Comparison of ENCODE assay signal across 8 mouse cellular contexts in the genomic region with DNA sequence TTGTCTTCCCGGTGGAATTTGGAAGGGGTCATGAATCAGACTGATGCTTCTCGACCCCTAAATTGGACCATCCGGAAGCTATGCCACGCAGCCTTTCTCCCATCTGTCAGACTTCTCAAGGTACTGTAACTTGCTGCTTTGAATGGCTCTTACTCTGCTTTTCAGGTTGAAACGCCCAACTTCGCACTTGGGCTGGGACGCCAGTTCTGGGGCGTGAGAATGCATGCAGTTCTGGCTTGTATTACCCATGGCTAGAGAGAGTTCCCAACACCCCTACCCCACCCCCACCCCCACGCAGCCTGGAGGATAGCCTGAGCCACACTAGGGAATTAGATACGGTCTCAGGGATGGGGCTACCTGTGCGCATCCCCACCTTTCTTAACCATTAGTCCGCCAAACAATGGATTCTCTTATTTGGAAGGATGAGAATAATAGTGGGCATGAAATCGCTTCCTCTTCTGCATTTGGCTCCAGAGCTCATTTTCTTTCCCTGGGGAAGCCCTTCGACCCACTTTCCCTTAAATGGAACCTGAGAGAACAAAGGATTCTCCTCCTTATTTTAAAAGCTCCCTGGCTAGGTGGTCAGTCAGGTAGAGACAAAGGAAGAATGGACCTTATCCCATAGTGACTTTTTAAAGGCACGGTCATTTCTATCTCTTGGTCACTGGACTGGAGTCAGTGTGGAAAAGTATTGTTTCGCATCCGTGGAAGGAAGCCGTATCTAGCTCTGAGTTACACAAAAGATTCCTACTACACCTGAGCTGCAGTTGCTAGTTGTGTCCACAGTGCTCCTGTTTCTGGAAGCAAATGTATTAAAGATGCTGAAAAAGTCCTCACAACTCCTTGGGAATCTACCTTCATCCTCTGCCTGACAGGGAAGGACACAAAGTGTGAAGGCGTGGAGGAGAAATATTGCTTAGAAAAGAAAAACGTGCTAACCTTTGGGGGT.
DNase-seq lines count a peak whose midpoint lies in the region; ATAC-seq and TF ChIP-seq lines count a peak whose summit lies in the region.

No protein-coding gene starts in this region.

- WGBS in kidney, embryonic 14.5 days, result 25% methylated on average over 20 of the region's 20 CpGs
- 29% methylated on average over 20 of the region's 20 CpGs for WGBS in embryonic facial prominence, embryonic 10.5 days
- WGBS in hindbrain, embryonic 12.5 days, result 28% methylated on average over 20 of the region's 20 CpGs
- 16% methylated on average over 20 of the region's 20 CpGs for WGBS in midbrain, postnatal 0 days

- H3K9me3 ChIP-seq in kidney, embryonic 14.5 days (ENCODE audit: control insufficient read depth, low read length), result no peaks in the 10 kb centered on the region
- H3K9me3 ChIP-seq in embryonic facial prominence, embryonic 10.5 days, result no peaks in the 10 kb centered on the region
- no peaks in the 10 kb centered on the region for H3K9me3 ChIP-seq in hindbrain, embryonic 12.5 days (replicated peaks)
- no peaks in the 10 kb centered on the region for H3K9me3 ChIP-seq in midbrain, postnatal 0 days (ENCODE audit: low read length)

- H3K4me3 ChIP-seq in kidney, embryonic 14.5 days (ENCODE audit: low read length), result peak overlapping the region; percentile 34
- H3K4me3 ChIP-seq in embryonic facial prominence, embryonic 10.5 days, result peak overlapping the region; percentile 58
- peak overlapping the region; percentile 39 for H3K4me3 ChIP-seq in hindbrain, embryonic 12.5 days
- H3K4me3 ChIP-seq in midbrain, postnatal 0 days (ENCODE audit: low read depth, low read length), result peak overlapping the region; percentile 56

- no peaks in the 10 kb centered on the region for H3K27me3 ChIP-seq in kidney, embryonic 14.5 days (ENCODE audit: control insufficient read depth, insufficient read depth, low read length)
- H3K27me3 ChIP-seq in embryonic facial prominence, embryonic 10.5 days (replicated peaks; ENCODE audit: low read depth, poor library complexity, severe bottlenecking), result peaks cover 16% of the 10 kb centered on the region
- H3K27me3 ChIP-seq in hindbrain, embryonic 12.5 days, result no peaks in the 10 kb centered on the region
- no peaks in the 10 kb centered on the region for H3K27me3 ChIP-seq in midbrain, postnatal 0 days (ENCODE audit: insufficient read depth, low read length)

- no peak for DNase-seq in kidney, adult 8-10 months
- peak; percentile 10 for DNase-seq in embryonic facial prominence, embryonic 10.5 days (ENCODE audit: low spot score)
- DNase-seq in midbrain, postnatal 0 days (ENCODE audit: low spot score), result peak; percentile 37
- no peak for DNase-seq in adrenal gland, postnatal 36 days

- no peak overlapping the region for H3K27ac ChIP-seq in kidney, embryonic 14.5 days (ENCODE audit: low read depth, low read length)
- peak overlapping the region; percentile 69; the same call in 1 of the 2 replicates for H3K27ac ChIP-seq in embryonic facial prominence, embryonic 10.5 days (replicated peaks)
- no peak overlapping the region for H3K27ac ChIP-seq in hindbrain, embryonic 12.5 days
- peak overlapping the region; percentile 68 for H3K27ac ChIP-seq in midbrain, postnatal 0 days (ENCODE audit: low read depth, low read length)

- peak; percentile 45 for TF ChIP-seq CTCF in midbrain, postnatal 0 days (IDR thresholded peaks at IDR 0.05)

- H3K9ac ChIP-seq in kidney, embryonic 14.5 days (ENCODE audit: low read depth, low read length), result peak overlapping the region; percentile 38; the same call in 1 of the 2 replicates
- H3K9ac ChIP-seq in hindbrain, embryonic 12.5 days, result 0 out of 2 replicates have a peak overlapping the region, but pooled peaks have one; percentile 53
- H3K9ac ChIP-seq in midbrain, postnatal 0 days (replicated peaks; ENCODE audit: low read length, poor library complexity, severe bottlenecking), result peak overlapping the region; percentile 69

- no peaks in the 10 kb centered on the region for H3K4me1 ChIP-seq in kidney, embryonic 14.5 days (ENCODE audit: control insufficient read depth, insufficient read depth, low read length)
- peaks cover 25% of the 10 kb centered on the region for H3K4me1 ChIP-seq in embryonic facial prominence, embryonic 10.5 days
- peaks cover 7% of the 10 kb centered on the region for H3K4me1 ChIP-seq in hindbrain, embryonic 12.5 days
- no peaks in the 10 kb centered on the region; the same call in 1 of the 2 replicates for H3K4me1 ChIP-seq in midbrain, postnatal 0 days (ENCODE audit: insufficient read depth, low read length)

- H3K36me3 ChIP-seq in kidney, embryonic 14.5 days (ENCODE audit: control insufficient read depth, insufficient read depth, low read length), result no peaks in the 10 kb centered on the region
- H3K36me3 ChIP-seq in embryonic facial prominence, embryonic 10.5 days (replicated peaks), result no peaks in the 10 kb centered on the region
- H3K36me3 ChIP-seq in hindbrain, embryonic 12.5 days, result no peaks in the 10 kb centered on the region
- H3K36me3 ChIP-seq in midbrain, postnatal 0 days (ENCODE audit: insufficient read depth, low read length), result no peaks in the 10 kb centered on the region

- H3K4me2 ChIP-seq in kidney, embryonic 14.5 days (replicated peaks; ENCODE audit: low read depth, low read length), result peak overlapping the region; percentile 63
- peak overlapping the region; percentile 73 for H3K4me2 ChIP-seq in hindbrain, embryonic 12.5 days (replicated peaks)
- H3K4me2 ChIP-seq in midbrain, postnatal 0 days (ENCODE audit: low read depth, low read length, poor library complexity, severe bottlenecking), result peak overlapping the region; percentile 78

- ATAC-seq in kidney, embryonic 14.5 days (ENCODE audit: low FRiP score, low TSS enrichment), result 0 out of 2 replicates have a peak, but pooled peaks have one; percentile 57
- peak; percentile 74 for ATAC-seq in hindbrain, embryonic 12.5 days (ENCODE audit: low FRiP score)
- peak; percentile 65 for ATAC-seq in midbrain, postnatal 0 days (ENCODE audit: low FRiP score)
- ATAC-seq in inflammation-experienced regulatory T-cells, adult 6 months, result no peak
- no peak for ATAC-seq in erythroblast, adult 5-6 weeks (replicated peaks; ENCODE audit: low FRiP score, poor library complexity, severe bottlenecking)

Comparison
In these comparisons a context has a peak if more than half of its experiments do, and no peak if none do; other contexts are left out.
1. ATAC-seq: peak in kidney, embryonic 14.5 days (single experiment), hindbrain, embryonic 12.5 days (single experiment) and midbrain, postnatal 0 days (single experiment); none in inflammation-experienced regulatory T-cells, adult 6 months (single experiment) and erythroblast, adult 5-6 weeks (single experiment).
2. H3K27ac ChIP-seq: peak in embryonic facial prominence, embryonic 10.5 days (single experiment) and midbrain, postnatal 0 days (single experiment); none in kidney, embryonic 14.5 days (single experiment) and hindbrain, embryonic 12.5 days (single experiment).
3. DNase-seq: peak in embryonic facial prominence, embryonic 10.5 days (single experiment) and midbrain, postnatal 0 days (single experiment); none in kidney, adult 8-10 months (0 of 2) and adrenal gland, postnatal 36 days (0 of 2).
4. Peak in every context shown above with its lines, with median percentiles within 50 percentile points of each other: H3K4me2 ChIP-seq, H3K4me3 ChIP-seq and H3K9ac ChIP-seq.